Mouse (Mus musculus): ENCODE results near the gene Frmd4a. TPM values are rescaled to one million over a fixed set of nuclear protein-coding genes. Genes with fewer than 3 reads are reported as not detected.

The Frmd4a gene
- total RNA-seq (2023), result 10 to 100 TPM in 1 of 2 experiments, 1 to 10 TPM in 1; 9.5 to 11.8 TPM

GRCm38 (mm10) chr2:4017528-4018288 is at the start of gene Frmd4a:
Gene Frmd4a (plus strand): TSS chr2:4017717.

DNA sequence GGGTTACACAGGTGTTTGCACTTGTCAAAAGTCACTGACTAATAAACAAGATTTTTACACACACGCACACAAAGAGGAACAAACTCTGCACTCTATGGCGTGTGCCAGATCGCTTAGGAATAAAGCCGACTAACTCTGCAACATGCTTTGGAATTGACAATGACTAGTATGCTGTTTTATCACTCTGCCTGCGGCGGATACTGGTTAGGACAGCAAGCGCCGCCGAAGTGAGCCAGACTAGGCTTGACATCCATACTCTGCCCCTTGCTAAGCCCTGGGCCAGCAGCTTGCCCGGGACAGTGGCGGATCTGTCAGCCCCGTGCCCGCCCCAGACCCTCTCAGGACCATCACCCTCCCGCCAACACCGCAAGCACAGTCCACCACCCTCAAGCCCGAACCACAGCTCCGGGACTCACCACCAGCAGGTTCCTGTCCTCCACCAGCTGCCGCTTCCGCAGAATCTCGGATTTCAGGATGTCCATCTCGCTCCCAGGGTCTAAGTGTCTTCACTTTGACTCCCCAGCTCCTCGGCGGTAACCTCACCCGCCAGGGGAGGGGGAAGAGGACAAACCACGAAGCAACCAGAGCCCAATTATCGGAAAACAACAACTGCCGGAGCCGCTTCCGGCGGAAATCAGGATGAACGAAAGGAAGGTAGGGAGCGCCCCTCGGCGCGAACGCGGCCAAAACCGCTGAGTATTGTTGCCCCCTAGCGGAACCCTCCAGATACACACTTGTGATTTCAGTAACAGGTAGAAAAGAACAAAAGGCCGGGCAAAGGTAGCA is 634.2 kb downstream of the Frmd4a start, which contains the start of gene Prpf18:
Gene Prpf18, minus strand, starts transcription at position 614 of the 786 bp plus-strand sequence.

